Mouse (Mus musculus): Measurements from ENCODE around the gene Creb5.

- TF ChIP-seq POLR2A (IDR thresholded peaks at IDR 0.05; ENCODE audit: low read depth, low read length) (no peak), CTCF (IDR thresholded peaks at IDR 0.05; ENCODE audit: borderline replicate concordance, insufficient read depth, low read length) (no peak)
Measured at GRCm38 (mm10) chr6:53394026-53394425, 107.0 kb downstream of the Creb5 start.
